Mouse (Mus musculus) urinary bladder, adult 2 months (tissue): ENCODE data around the gene Zfp688. TPM values are rescaled to one million over a fixed set of nuclear protein-coding genes. Genes with fewer than 3 reads are reported as not detected.
"Not testable (repeated sequence)": the region's sequence is repeated elsewhere in the genome, so short reads cannot be mapped to it uniquely, and the experiment has no call there.

ENCODE experiments used
- DNase-seq: peaks from one replicate; pipeline ENCODE4 v3.0.0; 2022; ENCODE audit warnings: low spot score
- polyA plus RNA-seq: library from polyadenylated mRNA; depleted of rRNA; stranded (reverse); fragments of >200 nt; gene quantifications from 2 replicates; pipeline ENCODE4 v1.2.3, GENCODE M21; 2012

Zfp688 gene
- polyA plus RNA-seq, 1 experiment = 20.2 TPM

GRCm38 (mm10) chr7:127411418-127411817 lies 10.4 kb downstream of the Zfp688 start:
- no peak for DNase-seq

GRCm38 (mm10) chr7:127406002-127406987 lies 15.6 kb downstream of the Zfp688 start, which contains the start of gene Zfp764:
Zfp764 (minus strand) TSS chr7:127406822.
- peak; percentile 61 for DNase-seq

GRCm38 (mm10) chr7:127404101-127404500 lies 17.8 kb downstream of the Zfp688 start:
- DNase-seq = not testable (repeated sequence)

GRCm38 (mm10) chr7:127402980-127403379 lies 18.9 kb downstream of the Zfp688 start:
- no peak for DNase-seq

GRCm38 (mm10) chr7:127400355-127400754 lies 21.5 kb downstream of the Zfp688 start:
- DNase-seq = no peak

GRCm38 (mm10) chr7:127393944-127394333 lies 27.9 kb downstream of the Zfp688 start:
- DNase-seq = no peak

- peak; percentile 70 for DNase-seq
Measured at GRCm38 (mm10) chr7:127393157-127393943, 28.5 kb downstream of the Zfp688 start, which contains the start of gene E430018J23Rik. E430018J23Rik (minus strand) TSS chr7:127393629.

- DNase-seq = no peak
Measured at GRCm38 (mm10) chr7:127392251-127392824, 29.5 kb downstream of the Zfp688 start.

- no peak for DNase-seq
Measured at GRCm38 (mm10) chr7:127391538-127391937, 30.3 kb downstream of the Zfp688 start.

GRCm38 (mm10) chr7:127390306-127390705 lies 31.6 kb downstream of the Zfp688 start:
- DNase-seq = no peak

GRCm38 (mm10) chr7:127388201-127388600 lies 33.7 kb downstream of the Zfp688 start:
- not testable (repeated sequence) for DNase-seq

GRCm38 (mm10) chr7:127386641-127387392 lies 35.1 kb downstream of the Zfp688 start, which contains the start of gene 9130019O22Rik:
9130019O22Rik (minus strand) TSS chr7:127387166.
- peak; percentile 58 for DNase-seq

GRCm38 (mm10) chr7:127385560-127385959 lies 36.3 kb downstream of the Zfp688 start:
- not testable (repeated sequence) for DNase-seq

- DNase-seq = no peak
Measured at GRCm38 (mm10) chr7:127378310-127378921, 43.5 kb downstream of the Zfp688 start.

GRCm38 (mm10) chr7:127375271-127376245 lies 46.3 kb downstream of the Zfp688 start, which contains the start of gene Zfp747:
Zfp747 (minus strand) TSS chr7:127376050.
- peak; percentile 77 for DNase-seq

GRCm38 (mm10) chr7:127371870-127372269 lies 50.0 kb downstream of the Zfp688 start:
- DNase-seq = not testable (repeated sequence)

GRCm38 (mm10) chr7:127371213-127371612 lies 50.7 kb downstream of the Zfp688 start:
- no peak for DNase-seq
